Mouse (Mus musculus) frontal cortex, adult (tissue): ENCODE data around the gene Tent4b.

Experiments
- ATAC-seq: cut with Nextera tagmentation; 2 replicates; pipeline ENCODE4 v1.9.2; 2017; ENCODE audit warnings: mild to moderate bottlenecking, moderate library complexity, mixed read lengths; ENCODE audit not compliant: low TSS enrichment

Tent4b gene

DNA sequence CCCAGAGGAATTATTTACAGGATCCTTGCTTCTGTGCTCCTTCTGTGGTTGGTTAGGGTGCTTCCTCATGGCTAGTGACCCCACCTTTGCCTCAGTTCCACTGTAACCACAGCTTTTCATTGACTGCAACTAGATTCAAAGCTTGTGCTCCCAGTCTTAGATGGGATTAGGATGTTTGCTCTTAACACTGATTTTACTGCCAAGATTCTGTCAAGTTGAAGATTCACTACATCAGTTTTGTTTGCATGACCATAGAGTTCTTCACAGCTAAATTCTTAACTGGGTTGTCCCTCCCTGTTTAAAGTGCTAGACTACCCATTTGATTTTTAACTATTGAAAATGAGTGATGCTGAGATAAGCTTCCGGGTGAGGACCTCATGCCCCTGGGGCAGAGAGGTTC, 29.3 kb downstream of the Tent4b start:
- no peak for ATAC-seq

DNA sequence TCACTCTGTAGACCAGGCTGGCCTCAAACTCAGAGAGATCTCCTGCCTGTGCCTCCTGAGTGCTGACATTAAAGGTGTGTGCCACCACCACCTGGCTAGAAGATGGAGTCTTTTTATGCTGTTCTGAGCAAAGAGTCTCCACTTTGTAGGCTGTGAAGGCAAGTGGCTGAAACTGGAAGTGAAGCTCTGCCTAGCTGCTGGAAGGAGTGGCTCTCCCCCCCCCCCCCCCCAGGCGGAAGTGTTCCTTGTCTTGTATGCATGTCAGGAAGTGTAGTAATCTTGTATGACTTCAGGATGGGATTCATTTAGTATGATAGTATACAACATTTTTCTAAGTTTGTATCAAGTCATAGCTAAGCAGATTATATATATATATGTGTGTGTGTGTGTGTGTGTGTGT, 29.8 kb downstream of the Tent4b start:
- no peak for ATAC-seq

DNA sequence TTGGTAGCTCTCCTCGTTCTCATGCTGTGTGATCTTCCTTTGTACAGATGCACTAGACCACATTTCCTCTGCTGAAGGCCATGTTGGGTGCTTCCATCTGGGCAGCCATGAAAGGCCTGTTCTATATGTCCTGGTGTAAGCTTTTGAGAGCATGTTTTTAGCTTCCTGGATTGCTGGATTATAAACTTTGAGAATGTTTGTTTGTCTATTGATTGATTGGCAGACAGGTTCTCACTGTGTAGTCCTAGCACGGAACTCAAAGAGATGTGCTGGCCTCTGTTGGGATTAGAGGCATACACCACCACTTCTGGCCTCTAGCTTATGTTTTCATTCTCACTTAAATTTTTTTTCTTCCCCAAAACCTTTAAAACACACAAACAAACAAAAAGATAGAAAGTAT, 37.7 kb downstream of the Tent4b start:
- no peak for ATAC-seq

DNA sequence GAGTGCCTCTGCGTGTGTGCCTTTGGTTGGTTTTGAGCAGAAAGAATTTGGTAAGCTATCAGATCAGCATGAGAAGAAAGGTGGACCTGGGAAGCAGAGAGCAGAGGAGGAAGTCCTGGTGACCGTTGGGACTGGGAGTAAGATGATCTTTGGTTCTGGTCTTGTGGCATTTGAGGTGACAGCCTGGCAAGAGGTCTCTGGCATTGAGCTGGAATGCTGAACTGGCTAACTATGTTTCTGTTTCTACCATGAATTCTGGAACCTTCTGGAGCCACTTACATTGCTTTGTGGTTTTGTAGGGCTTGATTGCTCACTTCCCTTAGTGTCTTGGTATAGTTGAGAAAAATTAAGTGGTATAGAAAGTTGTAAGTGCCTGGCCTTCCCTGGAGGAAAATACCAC, 38.6 kb downstream of the Tent4b start:
- no peak for ATAC-seq

DNA sequence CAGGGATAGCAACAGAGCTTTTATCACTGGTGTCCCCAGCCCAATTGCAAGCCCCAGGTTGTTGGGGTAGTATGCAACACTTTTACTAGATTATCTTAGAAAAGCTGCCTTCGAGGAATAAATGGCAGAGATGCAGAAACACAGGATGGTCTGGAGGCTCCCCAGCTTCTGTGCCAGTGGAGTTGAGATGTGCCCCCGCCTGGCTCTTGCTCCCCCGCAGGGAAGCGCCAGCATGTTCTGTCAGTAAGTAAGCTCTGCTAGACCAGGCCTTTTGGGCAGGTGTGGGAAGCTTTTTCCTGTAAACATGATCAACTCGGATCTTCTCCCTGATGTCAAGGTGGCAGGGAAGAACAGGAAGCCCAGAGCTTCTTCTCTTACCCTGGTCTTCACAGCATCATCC, 40.3 kb downstream of the Tent4b start:
- peak; percentile 76 for ATAC-seq

DNA sequence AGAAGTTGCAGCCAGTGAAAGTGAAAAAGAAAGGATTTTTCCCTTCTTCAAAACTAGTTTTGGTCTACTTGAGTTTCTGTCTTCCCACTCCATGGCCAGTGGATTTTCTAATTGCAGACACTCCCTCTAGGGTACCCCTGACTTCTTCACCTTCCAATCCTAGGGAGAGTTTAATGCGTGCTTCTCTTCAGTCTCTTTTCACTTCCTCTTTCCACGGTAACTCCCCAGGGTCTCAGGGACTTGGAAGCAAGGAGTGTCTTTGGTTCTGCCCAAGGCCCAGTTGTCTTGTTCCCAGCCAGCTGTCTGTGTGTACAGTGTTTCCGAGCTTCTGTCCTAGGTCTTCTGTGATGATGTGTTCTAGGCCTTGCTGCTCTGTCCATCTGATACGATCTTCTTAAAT, 42.9 kb downstream of the Tent4b start:
- ATAC-seq: no peak

DNA sequence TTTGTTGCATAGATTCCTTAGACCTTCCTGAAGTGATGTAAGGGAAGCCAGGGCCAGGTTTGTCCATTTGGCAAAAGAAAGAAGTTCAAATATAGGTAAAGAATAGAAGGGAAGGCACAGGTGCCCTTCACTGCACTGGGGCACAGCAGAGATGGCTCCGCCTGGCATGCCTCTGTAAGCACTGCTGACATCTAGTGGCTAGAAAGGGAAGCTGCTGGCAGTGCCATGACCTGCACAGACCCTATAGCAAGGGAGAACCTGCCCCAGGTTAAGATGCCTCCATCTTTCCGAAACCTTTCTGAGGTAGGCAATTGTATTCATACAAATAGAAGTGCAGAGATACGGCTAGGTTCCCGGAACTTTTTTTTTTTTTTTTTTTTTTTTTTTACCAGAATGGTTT, 45.3 kb downstream of the Tent4b start:
- peak; percentile 85 for ATAC-seq

DNA sequence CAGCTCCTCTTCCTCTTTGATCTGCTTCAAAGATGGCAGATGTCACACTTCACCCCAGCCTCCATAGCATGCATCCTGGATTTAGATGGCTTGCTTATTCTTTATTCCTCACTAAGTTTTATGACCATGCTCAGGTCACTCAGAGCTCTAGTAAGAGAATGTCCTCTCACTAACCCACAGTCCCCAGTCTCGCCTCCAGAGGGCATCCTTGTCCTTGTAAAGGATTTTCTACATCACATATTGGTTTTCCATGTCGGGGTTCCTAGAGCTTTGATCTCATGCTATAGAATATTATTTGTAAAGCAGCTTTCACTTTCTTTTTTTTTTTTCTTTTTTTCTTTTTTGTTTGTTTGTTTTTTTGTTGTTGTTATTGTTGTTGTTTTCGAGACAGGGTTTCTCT, 53.8 kb downstream of the Tent4b start:
- no peak for ATAC-seq

DNA sequence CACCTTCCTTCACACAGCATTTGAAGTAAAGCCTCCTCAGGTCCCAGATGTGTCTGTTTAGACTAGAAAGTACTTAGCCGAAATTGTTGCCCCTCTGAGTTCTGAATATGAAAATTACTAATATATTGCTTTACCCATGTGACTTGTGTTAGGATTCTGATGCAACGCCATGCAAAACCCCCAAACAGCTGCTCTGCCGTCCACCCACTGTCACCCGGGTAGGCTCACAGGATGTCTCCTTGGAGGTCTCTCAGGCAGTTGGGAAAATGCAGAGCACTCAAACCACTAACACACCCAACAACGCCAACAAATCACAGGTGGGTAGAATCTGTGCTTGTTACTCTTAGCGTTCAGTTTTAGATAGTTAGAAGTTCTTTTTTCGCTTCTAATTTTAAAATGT, 55.9 kb downstream of the Tent4b start:
- ATAC-seq: no peak

DNA sequence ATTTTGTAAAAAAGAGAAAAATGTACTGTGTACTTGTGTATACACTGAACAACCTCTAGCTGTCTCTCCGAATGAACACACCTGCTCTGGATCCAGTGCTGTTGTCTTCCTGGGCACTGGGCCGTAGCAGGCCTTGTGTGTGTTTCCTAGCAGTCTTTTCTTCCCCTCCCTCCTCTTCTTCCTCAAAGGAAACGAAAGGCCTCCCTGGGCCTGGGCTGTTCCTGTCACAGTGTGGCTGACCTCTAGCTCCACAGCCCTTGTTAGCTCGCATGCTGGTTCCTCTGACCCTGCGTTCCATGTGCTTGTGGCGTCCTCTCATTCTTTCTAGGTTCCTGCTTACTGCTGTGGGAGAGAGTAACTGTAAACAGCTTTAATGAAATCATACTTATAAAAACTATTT, 59.0 kb downstream of the Tent4b start:
- ATAC-seq: no peak

DNA sequence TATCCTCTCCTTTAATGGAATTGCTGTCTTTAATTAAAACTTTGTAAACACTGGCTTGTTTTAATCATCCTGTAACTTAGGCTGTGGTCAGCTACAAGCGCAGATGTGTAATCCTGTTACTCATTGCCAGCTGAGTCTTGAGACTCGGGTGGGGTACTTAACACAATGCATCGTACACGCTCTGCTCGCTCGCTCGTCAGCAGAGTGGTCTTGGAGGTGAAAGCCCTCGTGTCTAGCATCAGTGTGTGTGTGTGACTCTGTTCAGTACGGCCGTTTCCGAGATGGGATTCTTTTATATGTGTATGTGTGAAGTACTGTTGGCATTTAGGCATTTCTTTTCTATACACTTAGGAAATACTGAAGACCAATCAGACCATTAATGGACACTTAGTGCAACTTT, 59.5 kb downstream of the Tent4b start:
- ATAC-seq: no peak

DNA sequence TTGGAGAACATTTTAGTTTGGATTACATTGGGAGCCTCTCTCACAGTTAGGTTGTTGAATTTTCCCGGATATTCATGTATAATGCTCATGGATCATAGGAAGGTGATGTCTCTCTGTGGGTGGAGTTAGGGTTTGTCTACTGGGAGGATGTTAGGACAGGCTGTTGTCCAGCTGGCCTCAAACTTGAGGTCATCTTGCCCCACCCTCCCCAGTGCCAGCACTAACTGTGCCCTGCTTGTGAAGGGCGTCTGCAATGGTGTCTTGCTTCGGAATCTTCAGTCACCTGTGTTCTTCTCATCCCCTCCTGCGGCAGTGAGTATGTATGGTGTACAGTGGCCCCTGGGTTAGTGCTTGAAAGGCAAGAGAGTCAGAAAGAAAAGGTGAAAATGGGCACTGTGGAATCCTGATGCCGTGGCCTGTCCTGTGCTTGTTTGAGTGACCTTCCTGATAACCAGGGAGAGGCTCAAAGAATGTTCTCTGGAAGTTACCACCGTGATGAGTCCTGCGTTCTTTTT, 61.5 kb downstream of the Tent4b start:
- ATAC-seq: no peak

DNA sequence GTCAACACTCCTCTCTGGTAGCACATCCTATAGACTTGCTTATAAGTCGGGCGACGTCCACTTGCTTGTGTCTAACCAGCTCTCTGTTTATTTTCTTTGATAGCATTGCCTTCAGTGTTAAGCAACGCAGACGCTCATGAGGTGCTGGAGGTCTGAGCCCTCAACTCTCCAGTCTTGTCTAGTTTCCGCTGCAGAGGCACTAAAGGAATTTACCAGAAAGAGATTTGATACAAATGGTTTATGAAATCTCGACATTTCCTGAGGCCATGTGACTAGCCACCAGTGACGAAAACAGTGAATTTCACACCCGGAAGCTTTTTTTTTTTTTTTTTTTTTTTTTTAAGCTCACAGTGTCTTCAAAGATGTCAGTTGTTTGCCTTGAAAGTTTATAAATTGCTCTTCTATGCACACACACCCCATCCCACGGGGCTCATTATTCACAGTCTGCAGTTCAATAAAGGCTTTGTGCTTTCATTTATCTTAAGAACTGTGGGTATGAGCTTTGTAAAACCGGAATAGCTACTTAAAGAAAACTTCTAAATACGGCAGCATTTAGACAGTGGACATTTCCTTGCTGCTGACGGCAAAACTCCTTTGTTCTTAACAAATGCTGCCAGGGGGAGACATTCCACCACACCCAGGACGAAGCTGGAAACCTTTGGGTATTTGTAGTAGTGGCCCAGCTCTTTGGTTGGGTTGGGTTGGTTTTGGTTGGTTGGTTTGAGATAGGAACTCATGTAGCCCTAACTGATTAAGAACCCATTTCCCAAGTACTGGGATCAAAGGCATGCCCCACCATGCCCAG, 64.0 kb downstream of the Tent4b start:
- no peak for ATAC-seq

DNA sequence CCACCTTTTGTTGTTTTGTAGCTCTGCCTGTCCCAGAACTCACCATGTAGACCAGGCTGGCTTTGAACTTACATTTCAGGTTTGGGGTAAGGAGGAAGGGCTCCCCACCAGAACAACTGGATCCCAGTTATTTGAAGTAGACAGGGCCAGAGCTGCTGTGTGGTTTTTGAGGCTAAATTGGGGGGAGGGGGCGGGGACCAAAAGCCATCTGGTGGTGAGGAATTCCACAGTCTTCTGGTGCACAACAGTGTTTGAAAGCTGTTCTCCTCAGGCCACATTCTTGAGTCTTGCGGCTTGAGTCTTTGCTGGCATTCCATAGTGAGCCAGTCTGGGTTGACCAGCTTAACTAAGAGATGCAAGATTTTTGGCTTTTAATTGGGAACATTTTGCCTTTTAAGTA, 66.5 kb downstream of the Tent4b start:
- ATAC-seq: no peak

DNA sequence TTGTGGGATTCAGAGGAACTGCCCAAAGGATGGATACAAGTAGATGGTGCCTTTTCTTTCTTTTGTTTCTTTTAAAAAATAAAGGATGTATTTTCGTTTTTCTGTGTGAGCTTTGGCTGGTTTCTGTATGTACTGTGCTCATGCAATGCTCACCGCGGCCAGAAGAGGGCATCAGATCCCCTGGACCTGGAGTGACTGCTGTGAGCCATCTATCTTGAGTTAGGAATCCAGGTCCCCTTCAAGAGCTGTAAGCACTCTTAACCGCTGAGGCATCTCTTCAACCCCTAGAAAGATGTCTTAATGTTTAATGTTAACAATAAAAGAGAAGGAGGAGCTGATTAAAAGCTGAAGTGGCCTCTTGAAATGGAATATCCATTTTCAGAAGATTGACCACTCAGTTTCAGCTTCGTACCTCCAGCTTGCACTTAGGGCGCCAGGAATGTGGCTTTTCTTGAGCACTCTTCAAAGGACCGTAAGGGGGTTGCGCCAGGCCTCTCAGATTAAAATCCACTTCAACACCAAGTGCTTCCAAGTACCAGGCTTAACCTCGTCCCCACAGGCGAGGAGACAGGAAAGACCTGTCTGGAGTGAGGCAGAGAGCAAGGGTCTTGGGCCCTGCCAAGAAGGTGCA, 67.3 kb downstream of the Tent4b start:
- ATAC-seq: peak; percentile 84

DNA sequence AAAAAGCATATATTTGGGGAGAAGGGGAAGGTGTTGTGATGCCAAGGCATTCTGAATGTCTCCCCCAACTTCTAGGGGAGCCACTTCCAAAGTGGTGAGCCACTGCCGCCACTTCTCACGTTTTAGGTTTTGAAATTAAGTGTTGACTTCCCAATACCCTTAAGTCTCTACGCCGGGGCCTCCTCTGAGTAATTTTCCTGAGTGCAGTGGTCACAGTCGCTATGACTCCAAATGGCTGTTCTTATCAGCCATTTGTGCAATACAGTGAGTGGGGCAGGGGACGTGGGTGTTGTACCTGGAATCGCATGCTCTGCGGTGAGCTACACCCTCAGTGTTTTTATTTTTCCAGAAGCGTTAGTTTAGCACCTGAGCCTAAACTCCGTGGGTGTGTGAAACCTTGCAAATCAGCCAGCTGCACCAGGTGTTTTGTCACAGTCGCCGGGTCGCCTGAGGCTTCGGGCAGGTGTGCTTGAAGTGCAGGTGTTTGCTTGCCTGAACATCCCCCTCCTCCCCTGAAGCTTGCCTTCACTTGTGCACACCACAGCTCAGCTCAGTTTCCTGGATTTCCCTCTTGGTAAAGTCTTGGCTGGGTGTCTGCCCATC, 67.9 kb downstream of the Tent4b start:
- ATAC-seq: 0 out of 2 replicates have a peak, but pooled peaks have one; percentile 24

DNA sequence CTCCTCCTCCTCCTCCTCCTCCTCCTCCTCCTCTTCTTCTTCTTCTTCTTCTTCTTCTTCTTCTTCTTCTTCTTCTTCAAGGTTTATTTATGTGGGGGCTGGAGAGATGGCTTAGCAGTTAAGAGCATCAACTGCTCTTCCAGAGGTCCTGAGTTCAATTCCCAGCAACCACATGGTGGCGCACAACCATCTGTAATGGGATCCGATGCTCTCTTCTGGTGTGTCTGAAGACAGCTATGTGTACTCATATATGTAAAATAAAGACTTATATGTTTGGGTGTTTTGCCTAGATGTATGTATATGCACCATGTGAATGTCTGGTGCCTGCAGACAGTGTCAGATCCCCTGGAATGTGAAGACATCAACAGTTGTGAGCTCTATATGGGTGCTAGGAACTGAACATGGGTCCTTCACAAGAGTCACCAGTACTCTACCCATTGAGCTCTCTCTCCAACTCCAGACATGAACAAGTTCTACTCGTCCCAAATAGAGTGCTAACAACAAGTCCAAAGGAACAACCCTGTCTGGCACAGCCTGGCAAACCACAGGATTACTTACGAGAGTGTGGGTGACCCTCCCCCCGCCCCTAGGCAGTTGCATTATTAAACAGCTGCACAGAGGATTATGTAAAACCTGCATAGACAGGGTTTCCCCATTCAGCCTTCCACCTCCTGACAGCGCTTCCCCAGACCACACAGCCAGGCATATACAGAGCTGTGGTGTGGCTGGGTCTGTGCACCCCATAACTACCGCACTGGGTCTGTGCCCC, 70.3 kb downstream of the Tent4b start:
- ATAC-seq: no peak

DNA sequence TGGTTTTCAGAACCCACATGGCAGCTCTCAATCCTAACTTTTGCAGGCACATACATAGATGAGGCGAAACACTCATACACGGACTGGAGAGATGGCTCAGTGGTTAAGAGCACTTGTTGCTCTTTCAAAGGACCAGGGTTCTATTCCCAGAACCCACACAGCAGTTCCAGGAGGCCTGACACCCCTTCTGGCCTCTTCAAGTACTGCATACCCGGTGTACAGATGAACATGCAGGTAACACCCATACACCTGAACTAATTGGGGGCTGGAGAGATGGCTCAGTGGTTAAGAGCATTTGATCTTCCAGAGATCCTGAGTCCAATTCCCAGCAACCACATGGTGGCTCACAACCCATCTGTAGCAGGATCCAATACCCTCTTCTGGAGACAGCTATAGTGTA, 71.1 kb downstream of the Tent4b start:
- ATAC-seq: no peak

DNA sequence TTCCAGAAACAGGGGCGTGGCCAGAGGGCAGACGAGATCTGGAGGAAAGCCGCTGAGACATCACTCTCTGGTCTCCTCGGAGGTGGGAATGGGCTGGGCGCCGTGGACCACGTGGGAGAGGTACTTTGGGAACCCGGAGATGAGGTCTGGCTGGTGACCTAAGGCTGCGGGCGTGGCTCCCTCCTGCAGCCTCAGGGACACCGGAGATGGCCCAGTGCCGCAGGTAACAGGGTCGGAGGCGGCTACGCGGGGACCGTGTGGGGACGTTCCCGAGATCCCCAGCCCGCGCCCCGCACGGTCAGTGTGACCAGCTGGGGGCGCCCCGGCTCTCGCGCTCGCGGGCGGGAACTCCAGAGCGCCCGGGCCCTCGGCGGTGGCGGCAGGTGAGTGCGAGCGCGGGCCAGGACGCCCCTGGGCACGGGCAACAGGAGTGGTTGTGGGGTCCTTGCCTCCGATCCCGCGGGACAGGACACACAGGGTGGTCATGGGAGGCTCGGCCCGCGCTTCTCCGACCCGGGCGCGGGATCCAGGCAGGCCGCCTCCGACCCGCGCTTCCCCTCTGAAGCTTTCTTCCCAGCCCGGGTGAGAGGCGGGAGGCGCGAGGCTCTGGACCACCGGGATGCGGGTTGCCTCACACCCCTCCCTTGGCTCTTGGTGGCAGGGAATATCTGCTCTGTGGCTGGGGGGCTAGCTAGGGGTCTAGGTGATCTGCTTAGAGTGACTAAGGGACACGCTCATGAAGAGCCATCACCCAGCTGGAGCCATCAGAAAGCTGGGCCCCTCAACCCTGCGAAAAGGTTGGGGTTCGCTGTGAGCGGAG, 73.4 kb downstream of the Tent4b start, which contains the start of gene Adcy7:
Gene Adcy7 (plus strand): TSS at position 173 of the 820 bp plus-strand sequence.
- ATAC-seq: peak; percentile 65

DNA sequence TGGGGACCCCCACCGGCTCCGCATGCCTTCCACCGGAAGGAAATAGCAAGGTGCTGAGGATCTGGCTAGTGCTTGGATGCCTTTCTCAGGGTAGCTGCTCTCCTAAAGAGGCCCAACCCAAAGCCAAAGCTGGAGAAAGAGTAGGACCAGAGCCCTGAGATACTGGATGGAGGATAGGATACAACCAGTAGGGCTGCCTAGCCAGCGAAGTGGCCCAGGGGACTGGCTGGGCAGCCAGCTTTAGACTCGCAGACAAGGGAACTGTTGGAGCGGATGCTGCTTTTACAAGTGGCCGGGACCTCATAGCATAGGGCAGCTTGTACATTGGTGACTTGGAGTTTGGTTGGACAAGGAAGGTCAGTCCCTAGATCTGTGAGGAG, 74.0 kb downstream of the Tent4b start:
- ATAC-seq: no peak

DNA sequence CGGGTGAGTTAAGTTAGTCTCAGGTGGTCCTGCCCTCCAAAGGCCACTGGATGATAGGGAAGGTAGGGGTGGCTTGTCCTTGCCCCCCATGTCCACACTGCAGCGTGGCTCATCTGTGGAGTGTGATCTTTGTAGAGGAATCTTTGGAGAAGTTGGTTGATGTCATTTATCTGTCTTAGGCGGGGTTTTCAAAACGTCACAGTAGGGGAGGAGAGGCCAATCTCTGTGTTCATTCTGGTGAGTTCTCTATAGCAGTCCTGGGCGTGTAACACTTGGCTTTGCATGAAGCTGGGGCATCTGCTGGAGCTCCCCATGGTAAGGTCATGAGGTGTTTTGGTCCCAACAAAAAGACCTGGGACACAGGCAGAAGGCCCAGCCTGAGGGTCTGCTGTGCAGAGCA, 75.1 kb downstream of the Tent4b start:
- ATAC-seq: no peak
